Mouse (Mus musculus) B cell, adult 2 months (primary cell): Measurements from ENCODE around the gene Tmcc2.

Source experiments
- DNase-seq, 2 experiments: peaks; one replicate each; pipeline ENCODE4 v3.0.0; 2022

Gene Tmcc2

DNA sequence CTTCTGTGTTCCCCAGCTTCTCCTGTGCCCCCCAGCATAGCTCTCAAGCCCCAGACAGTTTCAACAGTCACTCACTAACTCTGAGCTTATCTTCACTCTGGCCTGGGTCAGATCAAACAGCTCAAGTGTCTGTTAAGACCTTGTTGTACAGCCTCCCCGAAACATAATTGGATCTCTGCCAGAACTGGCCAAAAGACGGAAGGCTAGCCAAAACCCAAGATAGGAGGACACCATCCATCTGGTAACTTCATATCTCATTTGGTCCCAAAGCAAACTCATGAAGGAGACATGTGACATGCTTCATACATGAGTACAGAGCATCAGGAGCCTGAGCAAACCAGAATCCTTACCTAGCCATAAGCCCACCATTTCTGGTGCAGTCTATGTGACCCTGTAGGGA lies 79.0 kb downstream of the Tmcc2 start:
- DNase-seq: peak; percentile 10 to 23

DNA sequence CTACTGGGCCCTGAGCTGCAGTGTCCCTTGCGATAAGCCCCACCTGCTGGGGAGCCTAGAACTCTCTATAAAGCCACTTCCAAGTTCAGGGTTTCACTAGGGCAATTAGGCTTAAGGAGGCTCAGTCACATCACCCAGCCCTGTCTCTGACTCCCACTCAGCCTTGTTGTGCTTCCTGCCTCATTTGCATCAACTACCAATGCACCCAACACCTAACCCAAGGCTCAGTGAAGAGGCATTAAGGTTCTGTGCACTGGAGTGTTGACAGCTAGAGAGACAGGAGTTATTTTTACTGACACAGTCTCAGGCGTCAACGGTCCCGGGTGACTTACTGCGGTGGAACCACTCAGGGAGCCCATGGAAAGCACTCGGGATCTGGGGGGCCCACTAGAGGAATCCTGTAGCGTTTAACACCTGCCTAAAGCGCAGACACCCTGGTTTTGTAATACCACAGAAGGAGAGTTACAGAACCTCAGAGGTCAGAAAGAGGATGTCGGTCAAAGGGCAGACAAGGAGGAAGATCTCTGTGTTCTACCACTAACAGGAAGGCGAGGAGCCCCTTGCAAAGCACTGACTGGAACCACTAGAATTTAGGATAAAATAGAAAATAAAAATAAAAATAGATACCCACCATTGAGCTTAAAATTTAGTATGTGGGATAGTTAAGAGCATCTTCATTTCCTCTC lies 79.8 kb downstream of the Tmcc2 start:
- DNase-seq: peak; percentile 75 to 77

- no peak for DNase-seq
These were observed 80.3 kb downstream of the Tmcc2 start for GRCm38 (mm10) chr1:132310754-132311153.

DNA sequence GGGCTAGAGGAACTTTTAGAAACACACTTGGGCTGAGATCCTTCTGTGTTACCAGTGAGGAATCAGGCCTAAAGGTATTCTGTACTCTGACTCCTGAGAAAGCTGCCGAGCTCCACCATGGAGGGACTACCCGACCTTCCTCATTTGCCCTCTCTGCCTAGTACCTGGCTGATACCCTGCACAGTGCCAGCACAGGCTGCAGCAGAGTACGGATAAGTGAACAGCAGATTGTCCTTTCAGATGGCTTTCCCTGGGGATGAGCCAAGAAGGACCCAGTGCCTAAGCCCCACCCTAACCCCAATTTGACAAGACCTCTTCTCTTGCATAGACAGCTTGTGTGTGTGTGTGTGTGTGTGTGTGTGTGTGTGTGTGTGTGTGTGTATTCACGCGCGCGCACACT lies 82.4 kb downstream of the Tmcc2 start:
- no peak for DNase-seq

- no peak for DNase-seq
These were observed 83.1 kb downstream of the Tmcc2 start for GRCm38 (mm10) chr1:132307962-132308361.

DNA sequence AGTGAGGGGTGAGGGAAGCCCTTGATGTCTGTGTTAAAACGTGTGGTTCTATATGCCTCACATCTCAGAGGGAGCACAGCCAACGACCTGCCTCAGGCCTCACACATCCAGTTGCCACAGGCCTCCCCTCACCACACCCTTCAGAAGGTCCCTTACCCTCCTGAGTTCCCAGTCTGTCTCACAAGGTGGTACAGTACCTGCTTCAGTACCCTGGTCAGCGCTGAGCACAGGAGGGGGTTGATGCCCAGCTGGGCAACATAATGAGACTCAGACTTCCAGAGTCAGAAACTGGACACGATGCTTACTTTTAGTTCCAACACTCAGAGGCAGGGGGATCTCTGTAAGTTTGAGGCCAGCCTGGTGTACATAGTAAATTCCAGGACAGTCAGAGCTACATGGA lies 84.3 kb downstream of the Tmcc2 start:
- no peak for DNase-seq
